Mouse (Mus musculus) C2C12 (cell line): ENCODE results near the gene Ccdc42. TPM values are rescaled to one million over a fixed set of nuclear protein-coding genes. Genes with fewer than 3 reads are reported as not detected.

Experiments
- H3K27me3 ChIP-seq: one replicate; pipeline ENCODE4 v1.6.1; 2011; ENCODE audit not compliant: control insufficient read depth, insufficient read depth, insufficient read length
- H3K36me3 ChIP-seq: one replicate; pipeline ENCODE4 v1.6.1; 2011; ENCODE audit not compliant: control insufficient read depth, insufficient read depth
- H3K4me3 ChIP-seq: one replicate; pipeline ENCODE4 v1.5.1; 2011; ENCODE audit warnings: mild to moderate bottlenecking, control low read depth; ENCODE audit not compliant: poor library complexity, insufficient read depth, severe bottlenecking
- H3K79me2 ChIP-seq: one replicate; pipeline ENCODE4 v1.6.1; 2011; ENCODE audit not compliant: control insufficient read depth, insufficient read depth
- H3K79me3 ChIP-seq: one replicate; pipeline ENCODE4 v1.6.1; 2011; ENCODE audit warnings: low read depth, control low read depth
- H3ac ChIP-seq: one replicate; pipeline ENCODE3; 2011; ENCODE audit warnings: low read depth; ENCODE audit not compliant: control insufficient read depth, insufficient read length
- CEBPB ChIP-seq: IDR thresholded peaks from one replicate; pipeline ENCODE4 v1.6.1; 2011; ENCODE audit warnings: low read depth, mild to moderate bottlenecking, control low read depth, moderate library complexity
- CTCF ChIP-seq: IDR thresholded peaks from one replicate; pipeline ENCODE4 v1.5.1; 2011; ENCODE audit not compliant: control insufficient read depth, insufficient read depth, insufficient read length
- FOSL1 ChIP-seq: IDR thresholded peaks from one replicate; pipeline ENCODE4 v1.8.0; 2011; ENCODE audit warnings: mild to moderate bottlenecking, low read length; ENCODE audit not compliant: poor library complexity, insufficient read depth, severe bottlenecking
- MAX ChIP-seq: IDR thresholded peaks from one replicate; pipeline ENCODE4 v1.6.1; 2011; ENCODE audit warnings: mild to moderate bottlenecking, control low read depth
- MYOD1 ChIP-seq: IDR thresholded peaks from one replicate; pipeline ENCODE4 v1.6.1; 2011; ENCODE audit warnings: low read depth; ENCODE audit not compliant: control insufficient read depth, insufficient read length
- MYOG ChIP-seq: IDR thresholded peaks from one replicate; pipeline ENCODE4 v1.6.1; 2011; ENCODE audit not compliant: control insufficient read depth, insufficient read length; ENCODE audit errors: extremely low read depth
- USF1 ChIP-seq: IDR thresholded peaks from one replicate; pipeline ENCODE4 v1.6.1; 2011; ENCODE audit warnings: low read depth, mild to moderate bottlenecking, control low read depth, moderate library complexity
- polyA plus RNA-seq: library from polyadenylated mRNA; unstranded; fragments of >200 nt; fragmentation: generic; extraction: Trizol; gene quantifications from one replicate; pipeline ENCODE4 v1.2.1, GENCODE M21; 2012; ENCODE audit warnings: missing spikeins

Ccdc42 gene
- polyA plus RNA-seq, 1 experiment, result not detected

GRCm38 (mm10) chr11:68564356-68565031 is 22.3 kb upstream of the Ccdc42 start:
- Histone ChIP-seq H3K79me2 (no peaks in the 10 kb centered on the region), H3K27me3 (peaks cover 34% of the 10 kb centered on the region), H3K36me3 (no peaks in the 10 kb centered on the region), H3K4me3 (no peak overlapping the region), H3ac (no peak overlapping the region), H3K79me3 (no peaks in the 10 kb centered on the region)
- TF ChIP-seq FOSL1 (no peak), CTCF (no peak), MYOG (no peak), MYOD1 (no peak), USF1 (no peak), MAX (no peak), CEBPB (no peak)

GRCm38 (mm10) chr11:68565032-68565429 is 21.8 kb upstream of the Ccdc42 start:
- H3ac ChIP-seq, result no peak overlapping the region
- no peak for TF ChIP-seq CTCF
- no peak overlapping the region for H3K4me3 ChIP-seq
- H3K27me3 ChIP-seq, result peaks cover 34% of the 10 kb centered on the region
- no peaks in the 10 kb centered on the region for H3K79me3 ChIP-seq
- H3K36me3 ChIP-seq, result no peaks in the 10 kb centered on the region
- H3K79me2 ChIP-seq, result no peaks in the 10 kb centered on the region

GRCm38 (mm10) chr11:68566447-68567059 is 20.3 kb upstream of the Ccdc42 start:
- Histone ChIP-seq H3K4me3 (no peak overlapping the region), H3K27me3 (peaks cover 23% of the 10 kb centered on the region), H3ac (no peak overlapping the region), H3K79me3 (no peaks in the 10 kb centered on the region), H3K79me2 (no peaks in the 10 kb centered on the region), H3K36me3 (no peaks in the 10 kb centered on the region)
- no peak for TF ChIP-seq FOSL1
- TF ChIP-seq CEBPB, result no peak
- TF ChIP-seq CTCF, result peak; percentile 67

GRCm38 (mm10) chr11:68570861-68571260 is 16.0 kb upstream of the Ccdc42 start:
- no peaks in the 10 kb centered on the region for H3K27me3 ChIP-seq
- H3ac ChIP-seq, result no peak overlapping the region
- H3K36me3 ChIP-seq, result no peaks in the 10 kb centered on the region
- no peaks in the 10 kb centered on the region for H3K79me2 ChIP-seq
- H3K79me3 ChIP-seq, result no peaks in the 10 kb centered on the region
- no peak overlapping the region for H3K4me3 ChIP-seq
- TF ChIP-seq MAX (no peak), USF1 (no peak), CTCF (no peak), MYOD1 (no peak), FOSL1 (no peak), MYOG (no peak), CEBPB (no peak)

GRCm38 (mm10) chr11:68577076-68577475 is 9.7 kb upstream of the Ccdc42 start:
- TF ChIP-seq MYOG, result no peak
- no peak for TF ChIP-seq MYOD1
- no peak for TF ChIP-seq USF1
- no peak for TF ChIP-seq CEBPB
- no peak for TF ChIP-seq CTCF
- TF ChIP-seq MAX, result no peak
- no peak for TF ChIP-seq FOSL1
- H3K27me3 ChIP-seq, result peaks cover 26% of the 10 kb centered on the region
- H3K79me3 ChIP-seq, result no peaks in the 10 kb centered on the region
- no peaks in the 10 kb centered on the region for H3K36me3 ChIP-seq
- H3K4me3 ChIP-seq, result no peak overlapping the region
- no peaks in the 10 kb centered on the region for H3K79me2 ChIP-seq
- no peak overlapping the region for H3ac ChIP-seq

- TF ChIP-seq CEBPB, result no peak
- no peak for TF ChIP-seq MYOD1
- no peak for TF ChIP-seq MAX
- no peak for TF ChIP-seq FOSL1
- no peak for TF ChIP-seq MYOG
- no peak for TF ChIP-seq USF1
- no peak for TF ChIP-seq CTCF
- H3K79me3 ChIP-seq, result no peaks in the 10 kb centered on the region
Observed at GRCm38 (mm10) chr11:68579462-68579881, 7.3 kb upstream of the Ccdc42 start.

More at GRCm38 (mm10) chr11:68579462-68579881, 7.3 kb upstream of the Ccdc42 start:
- H3K27me3 ChIP-seq, result peaks cover 26% of the 10 kb centered on the region
- no peaks in the 10 kb centered on the region for H3K79me2 ChIP-seq
- H3ac ChIP-seq, result no peak overlapping the region
- no peak overlapping the region for H3K4me3 ChIP-seq
- no peaks in the 10 kb centered on the region for H3K36me3 ChIP-seq
